Mouse (Mus musculus) cortical plate, adult 2 months (tissue): ENCODE results near the gene Aoc3. TPM values are rescaled to one million over a fixed set of nuclear protein-coding genes. Genes with fewer than 3 reads are reported as not detected.
"Not testable (repeated sequence)": the region's sequence is repeated elsewhere in the genome, so short reads cannot be mapped to it uniquely, and the experiment has no call there.

ENCODE experiments used
- H3K27ac ChIP-seq: fragments of 200-500 bp; 2 replicates; pipeline ENCODE4 v1.5.1; 2012; ENCODE audit warnings: low read length, control low read depth, inconsistent platforms; ENCODE audit not compliant: insufficient read depth
- H3K4me1 ChIP-seq: fragments of 200-500 bp; 2 replicates; pipeline ENCODE4 v1.6.1; 2011; ENCODE audit warnings: low read length; ENCODE audit not compliant: control insufficient read depth, insufficient read depth
- H3K4me3 ChIP-seq: fragments of 200-500 bp; 2 replicates; pipeline ENCODE4 v1.5.1; 2011; ENCODE audit warnings: mild to moderate bottlenecking, low read length, control low read depth; ENCODE audit not compliant: insufficient read depth
- CTCF ChIP-seq: fragments of 200-500 bp; IDR thresholded peaks from 2 replicates; pipeline ENCODE4 v1.5.1; 2011; ENCODE audit warnings: mild to moderate bottlenecking, control low read depth, low read length; ENCODE audit not compliant: insufficient read depth; ENCODE audit errors: extremely low read depth
- POLR2A ChIP-seq: fragments of 200-500 bp; IDR thresholded peaks from 2 replicates; pipeline ENCODE4 v1.6.1; 2011; ENCODE audit warnings: mild to moderate bottlenecking, low read length, control low read depth; ENCODE audit not compliant: insufficient read depth; ENCODE audit errors: extremely low read depth
- polyA plus RNA-seq: library from polyadenylated mRNA; depleted of rRNA; stranded (reverse); fragments of >200 nt; gene quantifications from 2 replicates; pipeline ENCODE4 v1.2.3, GENCODE M21; 2012

The Aoc3 gene
- polyA plus RNA-seq, 1 experiment: 0.94 TPM

GRCm38 (mm10) chr11:101324763-101325162, 5.6 kb upstream of the Aoc3 start, which contains the start of gene Aoc2:
Gene Aoc2, plus strand, starts transcription at chr11:101325063.
- no peaks in the 10 kb centered on the region for H3K4me1 ChIP-seq
- TF ChIP-seq CTCF: no peak
- no peak for TF ChIP-seq POLR2A
- no peak within 1 kb of the TSS for H3K27ac ChIP-seq
- H3K4me3 ChIP-seq: no peak within 1 kb of the TSS

GRCm38 (mm10) chr11:101325201-101325600, 5.2 kb upstream of the Aoc3 start:
- H3K4me3 ChIP-seq, H3K4me1 ChIP-seq, H3K27ac ChIP-seq: not testable (repeated sequence)

GRCm38 (mm10) chr11:101326147-101326546, 4.3 kb upstream of the Aoc3 start:
- TF ChIP-seq POLR2A (no peak), CTCF (no peak)
- Histone ChIP-seq H3K4me1 (no peaks in the 10 kb centered on the region), H3K4me3 (no peak overlapping the region), H3K27ac (no peak overlapping the region)

- Histone ChIP-seq H3K4me3 (no peak overlapping the region), H3K27ac (no peak overlapping the region), H3K4me1 (no peaks in the 10 kb centered on the region)
- TF ChIP-seq CTCF (no peak), POLR2A (no peak)
Measured at GRCm38 (mm10) chr11:101327311-101327710, 3.1 kb upstream of the Aoc3 start.

GRCm38 (mm10) chr11:101328941-101329635, 1.3 kb upstream of the Aoc3 start:
- TF ChIP-seq CTCF: no peak
- no peak for TF ChIP-seq POLR2A
- Histone ChIP-seq H3K4me1 (no peaks in the 10 kb centered on the region), H3K27ac (no peak overlapping the region), H3K4me3 (no peak overlapping the region)

GRCm38 (mm10) chr11:101330961-101331360, 556 bp downstream of the Aoc3 start:
- not testable (repeated sequence) for H3K4me3 ChIP-seq, H3K4me1 ChIP-seq, H3K27ac ChIP-seq

GRCm38 (mm10) chr11:101332537-101332936, 2.1 kb downstream of the Aoc3 start:
- TF ChIP-seq POLR2A: no peak
- no peak for TF ChIP-seq CTCF
- H3K4me1 ChIP-seq: no peaks in the 10 kb centered on the region

GRCm38 (mm10) chr11:101334023-101334422, 3.6 kb downstream of the Aoc3 start:
- no peak overlapping the region for H3K4me3 ChIP-seq
- no peak overlapping the region for H3K27ac ChIP-seq
- no peak for TF ChIP-seq POLR2A
- no peak for TF ChIP-seq CTCF
- peaks cover 2% of the 10 kb centered on the region; the same call in 1 of the 2 replicates for H3K4me1 ChIP-seq

More at GRCm38 (mm10) chr11:101332537-101332936, 2.1 kb downstream of the Aoc3 start:
- Histone ChIP-seq H3K4me3 (no peak overlapping the region), H3K27ac (no peak overlapping the region)

GRCm38 (mm10) chr11:101334516-101334915, 4.1 kb downstream of the Aoc3 start:
- TF ChIP-seq POLR2A: no peak
- no peak for TF ChIP-seq CTCF
- peaks cover 2% of the 10 kb centered on the region; the same call in 1 of the 2 replicates for H3K4me1 ChIP-seq
- no peak overlapping the region for H3K27ac ChIP-seq
- no peak overlapping the region for H3K4me3 ChIP-seq

GRCm38 (mm10) chr11:101335685-101336084, 5.3 kb downstream of the Aoc3 start:
- no peak overlapping the region for H3K4me3 ChIP-seq
- no peak overlapping the region for H3K27ac ChIP-seq
- H3K4me1 ChIP-seq: peaks cover 2% of the 10 kb centered on the region; the same call in 1 of the 2 replicates
- TF ChIP-seq CTCF (no peak), POLR2A (no peak)

- TF ChIP-seq CTCF (no peak), POLR2A (no peak)
- Histone ChIP-seq H3K4me3 (0 out of 2 replicates have a peak overlapping the region, but pooled peaks have one; percentile 11), H3K27ac (no peak overlapping the region), H3K4me1 (peaks cover 2% of the 10 kb centered on the region; the same call in 1 of the 2 replicates)
Measured at GRCm38 (mm10) chr11:101338123-101338760, 7.8 kb downstream of the Aoc3 start.
